Mouse (Mus musculus) kidney, postnatal 25 days (tissue): ENCODE measurements at regions not wholly inside any gene's neighbourhood (a gene's known extent, or its start where the extent isn't known, plus 50 kb on each side); places are given as distances from the start of the nearest gene placed in this dataset.
"Not testable (repeated sequence)": the region's sequence is repeated elsewhere in the genome, so short reads cannot be mapped to it uniquely, and the experiment has no call there.

Source experiments
- DNase-seq, 2 experiments: peaks; one replicate each; pipeline ENCODE4 v3.0.0; 2021; ENCODE audit warnings: mixed read lengths in 2 of 2

GRCm38 (mm10) chr12:114583371-114583770 is 1039.7 kb downstream of the Adam6a start:
- no peak for DNase-seq

GRCm38 (mm10) chr12:114587227-114587626 is 1043.5 kb downstream of the Adam6a start:
- no peak for DNase-seq

GRCm38 (mm10) chr12:114597672-114598071 is 1054.0 kb downstream of the Adam6a start:
- no peak for DNase-seq

- DNase-seq, result no peak
Measured at GRCm38 (mm10) chr12:114609171-114609570, 1065.5 kb downstream of the Adam6a start.

- no peak for DNase-seq
Measured at GRCm38 (mm10) chr12:114612108-114612507, 1068.4 kb downstream of the Adam6a start.

GRCm38 (mm10) chr12:114615179-114615578 is 1071.5 kb downstream of the Adam6a start:
- DNase-seq, result no peak

- no peak for DNase-seq
Measured at GRCm38 (mm10) chr12:114615712-114616111, 1072.0 kb downstream of the Adam6a start.

- no peak for DNase-seq
Measured at GRCm38 (mm10) chr12:114641089-114641488, 1097.4 kb downstream of the Adam6a start.

- DNase-seq, result no peak
Measured at GRCm38 (mm10) chr12:114646372-114646771, 1102.7 kb downstream of the Adam6a start.

GRCm38 (mm10) chr12:114650432-114651101 is 1106.9 kb downstream of the Adam6a start:
- DNase-seq, result not testable (repeated sequence)

- not testable (repeated sequence) for DNase-seq
Measured at GRCm38 (mm10) chr12:114657134-114657533, 1113.4 kb downstream of the Adam6a start.
